Mouse (Mus musculus) erythroblast, embryonic 14.5 days (primary cell): Measurements from ENCODE around the gene Rpl7l1.

Experiments used
- GATA1 ChIP-seq: IDR thresholded peaks from 2 replicates; pipeline ENCODE4 v1.6.1; 2012; ENCODE audit warnings: low read length, inconsistent platforms, mixed read lengths
- TAL1 ChIP-seq: IDR thresholded peaks from 3 replicates; pipeline ENCODE4 v1.6.1; 2012; ENCODE audit warnings: low read length, inconsistent platforms, mixed read lengths

- TF ChIP-seq GATA1, result no peak
- no peak for TF ChIP-seq TAL1
Measured at GRCm38 (mm10) chr17:46751794-46752556, 30.5 kb downstream of the Rpl7l1 start, which contains the start of gene Cnpy3.
